In genomic region chr7:15949216-15949790, GRCm38 (mm10) we compare ENCODE assay signal across 10 mouse cellular contexts. TPM values are rescaled to one million over a fixed set of nuclear protein-coding genes. Genes with fewer than 3 reads are reported as not detected.
DNase-seq lines count a peak whose midpoint lies in the region; ATAC-seq and TF ChIP-seq lines count a peak whose summit lies in the region.
"Had no signal": no experiment of that assay in that cellular context is flagged by ENCODE, and none has a peak within 500 bp of the region (broad histone marks: within the 10 kb centered on the region; RNA-seq: fewer than 3 reads in every experiment).

No protein-coding gene starts in this region.

- peak overlapping the region; percentile 73 for H3K4me2 ChIP-seq in heart, embryonic 13.5 days
- peak overlapping the region; percentile 56 for H3K4me2 ChIP-seq in stomach, embryonic 16.5 days (ENCODE audit: low read depth, low read length)

- TF ChIP-seq POLR2A in thymus, adult 2 months (IDR thresholded peaks at IDR 0.05; ENCODE audit: control insufficient read depth, extremely low read depth, insufficient read depth, low read length, poor library complexity), result no peak

- H3K9ac ChIP-seq in heart, embryonic 13.5 days, result peak overlapping the region; percentile 79
- H3K9ac ChIP-seq in stomach, embryonic 16.5 days (ENCODE audit: low read length), result peak overlapping the region; percentile 14

- DNase-seq in heart, embryonic 10.5 days (ENCODE audit: low spot score), result no peak
- peak; percentile 22 for DNase-seq in thymus, adult 2 months
- no peak for DNase-seq in thymus, postnatal 4 days
- peak; percentile 78 for DNase-seq in induced T-regulatory cell, adult 2 months (ENCODE audit: low read depth)
- DNase-seq in left cerebral cortex, adult 11 months (ENCODE audit: low spot score), result no peak
- DNase-seq: cerebellum, adult 18-20 months had no signal

- peaks cover 44% of the 10 kb centered on the region for H3K4me1 ChIP-seq in heart, embryonic 13.5 days
- peaks cover 22% of the 10 kb centered on the region for H3K4me1 ChIP-seq in heart, embryonic 10.5 days
- H3K4me1 ChIP-seq in thymus, adult 2 months (replicated peaks; ENCODE audit: control insufficient read depth, insufficient read depth, low read length), result peaks cover 25% of the 10 kb centered on the region
- H3K4me1 ChIP-seq in stomach, embryonic 16.5 days (ENCODE audit: control insufficient read depth, insufficient read depth, low read length), result peaks cover 18% of the 10 kb centered on the region

- H3K9me3 ChIP-seq in heart, embryonic 13.5 days, result no peaks in the 10 kb centered on the region
- 0 out of 2 replicates have a peak, but pooled peaks cover 4% of the 10 kb centered on the region for H3K9me3 ChIP-seq in heart, embryonic 10.5 days
- peaks cover 3% of the 10 kb centered on the region; the same call in 1 of the 2 replicates for H3K9me3 ChIP-seq in stomach, embryonic 16.5 days (replicated peaks; ENCODE audit: control insufficient read depth, low read length)

- 77% methylated on average over 7 of the region's 7 CpGs for WGBS in heart, embryonic 13.5 days
- 71% methylated on average over 7 of the region's 7 CpGs for WGBS in heart, embryonic 10.5 days
- WGBS in thymus, adult 2 months, result 5% methylated on average over 7 of the region's 7 CpGs
- 80% methylated on average over 7 of the region's 7 CpGs for WGBS in stomach, embryonic 16.5 days

- no peaks in the 10 kb centered on the region for H3K27me3 ChIP-seq in heart, embryonic 13.5 days (replicated peaks)
- H3K27me3 ChIP-seq in heart, embryonic 10.5 days (ENCODE audit: insufficient read depth, poor library complexity, severe bottlenecking), result no peaks in the 10 kb centered on the region
- H3K27me3 ChIP-seq in thymus, adult 2 months (ENCODE audit: control insufficient read depth, insufficient read depth, low read length), result peaks cover 5% of the 10 kb centered on the region; the same call in 1 of the 2 replicates
- no peaks in the 10 kb centered on the region for H3K27me3 ChIP-seq in stomach, embryonic 16.5 days (ENCODE audit: control insufficient read depth, insufficient read depth, low read length)

- no peak for TF ChIP-seq CTCF in thymus, adult 2 months (IDR thresholded peaks at IDR 0.05; ENCODE audit: borderline replicate concordance, control insufficient read depth, extremely low read depth, insufficient read depth, low read length, poor library complexity)

- peaks cover 53% of the 10 kb centered on the region for H3K36me3 ChIP-seq in heart, embryonic 13.5 days
- peaks cover 25% of the 10 kb centered on the region for H3K36me3 ChIP-seq in heart, embryonic 10.5 days
- peaks cover under 1% of the 10 kb centered on the region; the same call in 1 of the 2 replicates for H3K36me3 ChIP-seq in thymus, adult 2 months (ENCODE audit: control insufficient read depth, insufficient read depth, low read length)
- H3K36me3 ChIP-seq in stomach, embryonic 16.5 days (ENCODE audit: control insufficient read depth, insufficient read depth, low read length), result peaks cover 20% of the 10 kb centered on the region

- peak overlapping the region; percentile 77 for H3K27ac ChIP-seq in heart, embryonic 13.5 days (replicated peaks)
- no peak overlapping the region for H3K27ac ChIP-seq in heart, embryonic 10.5 days
- H3K27ac ChIP-seq in thymus, adult 2 months (ENCODE audit: control insufficient read depth, insufficient read depth, low read length), result no peak overlapping the region
- H3K27ac ChIP-seq in stomach, embryonic 16.5 days (ENCODE audit: low read length), result peak overlapping the region; percentile 59
- H3K27ac ChIP-seq: liver, embryonic 14.5 days had no signal

- ATAC-seq in heart, embryonic 13.5 days (ENCODE audit: extremely low read depth, insufficient number of reproducible peaks, low FRiP score, low TSS enrichment), result no peak
- ATAC-seq in stomach, embryonic 16.5 days (ENCODE audit: insufficient read depth, low FRiP score), result no peak
- ATAC-seq in erythroid progenitor cell, adult 5-6 weeks (replicated peaks; ENCODE audit: low FRiP score, poor library complexity, severe bottlenecking), result no peak

- H3K4me3 ChIP-seq in heart, embryonic 13.5 days, result no peak overlapping the region
- H3K4me3 ChIP-seq in heart, embryonic 10.5 days, result no peak overlapping the region
- H3K4me3 ChIP-seq in thymus, adult 2 months (ENCODE audit: control insufficient read depth, insufficient read depth, low read length), result no peak overlapping the region
- H3K4me3 ChIP-seq in stomach, embryonic 16.5 days (replicated peaks; ENCODE audit: low read length), result no peak overlapping the region

RNA-seq across cellular contexts. Expression of gene Nop53, which starts 3.4 kb away (rescaled TPM):
- polyA plus RNA-seq in heart, embryonic 13.5 days (2015; fragmentation: Nextera tagmentation; extraction: Ambion mirVana), result 107 and 116 TPM in 2 replicates
- 136 and 152 TPM in 2 replicates for polyA plus RNA-seq in heart, embryonic 10.5 days (2016; fragmentation: Nextera tagmentation; extraction: Ambion mirVana)
- 170 and 192 TPM in 2 replicates for polyA plus RNA-seq in thymus, adult 2 months (2012; rRNA removed)
- polyA plus RNA-seq in stomach, embryonic 16.5 days (2015; fragmentation: Nextera tagmentation; extraction: Ambion mirVana), result 162 and 168 TPM in 2 replicates
- total RNA-seq in erythroid progenitor cell, adult 5-6 weeks (2015; ENCODE audit: low replicate concordance), result 23.9 and 38.2 TPM in 2 replicates
- total RNA-seq in erythroid progenitor cell, adult 5-6 weeks (2017; ENCODE audit: low replicate concordance), result 66.1 and 114 TPM in 2 replicates

RNA-seq across cellular contexts. Expression of gene Ehd2, which starts 18.1 kb away (rescaled TPM):
- polyA plus RNA-seq in heart, embryonic 13.5 days (2015; fragmentation: Nextera tagmentation; extraction: Ambion mirVana), result 37.4 and 40.2 TPM in 2 replicates
- polyA plus RNA-seq in heart, embryonic 10.5 days (2016; fragmentation: Nextera tagmentation; extraction: Ambion mirVana), result 22.1 and 26.2 TPM in 2 replicates
- polyA plus RNA-seq in thymus, adult 2 months (2012; rRNA removed), result 15.0 and 17.4 TPM in 2 replicates
- polyA plus RNA-seq in stomach, embryonic 16.5 days (2015; fragmentation: Nextera tagmentation; extraction: Ambion mirVana), result 65.8 and 76.3 TPM in 2 replicates
- 2.9 and 5.4 TPM in 2 replicates for total RNA-seq in erythroid progenitor cell, adult 5-6 weeks (2015; ENCODE audit: low replicate concordance)
- 0.64 and 0.76 TPM in 2 replicates for total RNA-seq in erythroid progenitor cell, adult 5-6 weeks (2017; ENCODE audit: low replicate concordance)

RNA-seq across cellular contexts. Expression of gene Selenow, which starts 27.1 kb away (rescaled TPM):
- polyA plus RNA-seq in heart, embryonic 13.5 days (2015; fragmentation: Nextera tagmentation; extraction: Ambion mirVana), result 667 and 720 TPM in 2 replicates
- 750 and 752 TPM in 2 replicates for polyA plus RNA-seq in heart, embryonic 10.5 days (2016; fragmentation: Nextera tagmentation; extraction: Ambion mirVana)
- polyA plus RNA-seq in thymus, adult 2 months (2012; rRNA removed), result 408 and 474 TPM in 2 replicates
- 684 and 739 TPM in 2 replicates for polyA plus RNA-seq in stomach, embryonic 16.5 days (2015; fragmentation: Nextera tagmentation; extraction: Ambion mirVana)
- 52.4 and 65.6 TPM in 2 replicates for total RNA-seq in erythroid progenitor cell, adult 5-6 weeks (2015; ENCODE audit: low replicate concordance)
- 19.6 and 25.3 TPM in 2 replicates for total RNA-seq in erythroid progenitor cell, adult 5-6 weeks (2017; ENCODE audit: low replicate concordance)

Comparison
In these comparisons a context has a peak if more than half of its experiments do, and no peak if none do; other contexts are left out.
1. H3K27ac ChIP-seq: peak in heart, embryonic 13.5 days (single experiment) and stomach, embryonic 16.5 days (single experiment); none in heart, embryonic 10.5 days (single experiment) and thymus, adult 2 months (single experiment).
2. DNase-seq: peak in thymus, adult 2 months (single experiment) and induced T-regulatory cell, adult 2 months (single experiment); none in heart, embryonic 10.5 days (single experiment), thymus, postnatal 4 days (single experiment) and left cerebral cortex, adult 11 months (single experiment).